Mouse (Mus musculus) heart, adult 9 months (tissue): ENCODE measurements around the gene Fam189b.

Experiments used
- DNase-seq, 2 experiments: peaks; one replicate each; pipeline ENCODE4 v3.0.0; 2022; ENCODE audit warnings: low spot score in 2 of 2

Fam189b gene

GRCm38 (mm10) chr3:89228836-89229235, 45.9 kb downstream of the Fam189b start, which contains the start of gene Muc1:
Gene Muc1, plus strand, starts transcription at chr3:89229057.
- DNase-seq = no peak

- no peak for DNase-seq
Observed at GRCm38 (mm10) chr3:89229276-89229675, 46.3 kb downstream of the Fam189b start.

- DNase-seq = no peak
Observed at GRCm38 (mm10) chr3:89230561-89230960, 47.6 kb downstream of the Fam189b start.

GRCm38 (mm10) chr3:89231345-89231744, 48.4 kb downstream of the Fam189b start:
- no peak for DNase-seq

- DNase-seq = no peak
Observed at GRCm38 (mm10) chr3:89231772-89232275, 48.9 kb downstream of the Fam189b start.

GRCm38 (mm10) chr3:89232614-89233013, 49.7 kb downstream of the Fam189b start:
- no peak for DNase-seq

GRCm38 (mm10) chr3:89233562-89234110, 50.7 kb downstream of the Fam189b start:
- no peak for DNase-seq

- DNase-seq = no peak
Observed at GRCm38 (mm10) chr3:89236516-89236915, 53.6 kb downstream of the Fam189b start.

- DNase-seq = no peak
Observed at GRCm38 (mm10) chr3:89237682-89238081, 54.7 kb downstream of the Fam189b start.

- no peak for DNase-seq
Observed at GRCm38 (mm10) chr3:89238494-89238893, 55.6 kb downstream of the Fam189b start.
